Mouse (Mus musculus) small intestine, adult 2 months (tissue): Measurements from ENCODE around the gene Cpm. TPM values are rescaled to one million over a fixed set of nuclear protein-coding genes. Genes with fewer than 3 reads are reported as not detected.

ENCODE experiments used
- H3K27ac ChIP-seq: fragments of 200-500 bp; 2 replicates; pipeline ENCODE4 v1.5.1; 2012; ENCODE audit warnings: low read depth, low read length, control low read depth, inconsistent platforms; ENCODE audit not compliant: insufficient read depth
- H3K27me3 ChIP-seq: fragments of 200-500 bp; 2 replicates; pipeline ENCODE4 v1.6.1; 2012; ENCODE audit warnings: mild to moderate bottlenecking, moderate library complexity, low read length, inconsistent platforms; ENCODE audit not compliant: control insufficient read depth, insufficient read depth
- H3K36me3 ChIP-seq: fragments of 200-500 bp; 2 replicates; pipeline ENCODE4 v1.6.1; 2012; ENCODE audit warnings: mild to moderate bottlenecking, low read length, control low read depth, inconsistent platforms; ENCODE audit not compliant: control insufficient read depth, insufficient read depth
- H3K4me1 ChIP-seq: fragments of 200-500 bp; 2 replicates; pipeline ENCODE4 v1.6.1; 2012; ENCODE audit warnings: low read length, inconsistent platforms, mixed read lengths; ENCODE audit not compliant: control insufficient read depth, insufficient read depth, insufficient read length
- H3K4me3 ChIP-seq: fragments of 200-500 bp; 2 replicates; pipeline ENCODE4 v1.5.1; 2012; ENCODE audit warnings: low read depth, mild to moderate bottlenecking, control low read depth, inconsistent platforms, low read length, moderate library complexity
- CTCF ChIP-seq: fragments of 200-500 bp; IDR thresholded peaks from 2 replicates; pipeline ENCODE4 v1.5.1; 2012; ENCODE audit warnings: low read depth, mild to moderate bottlenecking, control low read depth, inconsistent platforms, low read length, moderate library complexity, mixed read lengths; ENCODE audit not compliant: insufficient replicate concordance, insufficient read length; ENCODE audit errors: extremely low read depth
- POLR2A ChIP-seq: fragments of 200-500 bp; IDR thresholded peaks from 2 replicates; pipeline ENCODE4 v1.6.1; 2012; ENCODE audit warnings: low read depth, mild to moderate bottlenecking, control low read depth, inconsistent platforms, low read length, moderate library complexity
- WGBS: fragments of 180-500 bp; shearing (Covaris S2); methylation state at CpG from one replicate; pipeline ENCODE4 v1.1.7; 2018; 5-methylcytosine and 5-hydroxymethylcytosine counted together
- polyA plus RNA-seq: library from polyadenylated mRNA; depleted of rRNA; stranded (reverse); fragments of >200 nt; gene quantifications from 2 replicates; pipeline ENCODE4 v1.2.3, GENCODE M21; 2012

The Cpm gene
- polyA plus RNA-seq, 1 experiment: 13.8 TPM

GRCm38 (mm10) chr10:117633564-117634208 is 4.4 kb downstream of the Cpm start:
- Histone ChIP-seq H3K4me3 (no peak overlapping the region), H3K4me1 (peaks cover 3% of the 10 kb centered on the region; the same call in 1 of the 2 replicates), H3K36me3 (no peaks in the 10 kb centered on the region), H3K27ac (no peak overlapping the region), H3K27me3 (no peaks in the 10 kb centered on the region)
- TF ChIP-seq POLR2A: no peak
- no peak for TF ChIP-seq CTCF
- 93% methylated on average over 5 of the region's 5 CpGs for WGBS

GRCm38 (mm10) chr10:117634323-117635030 is 5.2 kb downstream of the Cpm start:
- Histone ChIP-seq H3K4me1 (no peaks in the 10 kb centered on the region), H3K27ac (no peak overlapping the region), H3K36me3 (no peaks in the 10 kb centered on the region), H3K4me3 (no peak overlapping the region), H3K27me3 (no peaks in the 10 kb centered on the region)
- 90% methylated on average over 10 of the region's 10 CpGs for WGBS
- TF ChIP-seq CTCF (no peak), POLR2A (no peak)

GRCm38 (mm10) chr10:117635078-117635771 is 5.9 kb downstream of the Cpm start:
- TF ChIP-seq POLR2A (no peak), CTCF (no peak)

GRCm38 (mm10) chr10:117635823-117636589 is 6.7 kb downstream of the Cpm start:
- Histone ChIP-seq H3K27ac (no peak overlapping the region), H3K27me3 (no peaks in the 10 kb centered on the region), H3K36me3 (no peaks in the 10 kb centered on the region), H3K4me3 (no peak overlapping the region), H3K4me1 (peaks cover 5% of the 10 kb centered on the region)
- TF ChIP-seq CTCF (no peak), POLR2A (no peak)
- WGBS: 89% methylated on average over 3 of the region's 3 CpGs

More at GRCm38 (mm10) chr10:117635078-117635771, 5.9 kb downstream of the Cpm start:
- Histone ChIP-seq H3K36me3 (no peaks in the 10 kb centered on the region), H3K27ac (no peak overlapping the region), H3K4me3 (no peak overlapping the region), H3K4me1 (peaks cover 3% of the 10 kb centered on the region), H3K27me3 (no peaks in the 10 kb centered on the region)
- 92% methylated on average over 8 of the region's 8 CpGs for WGBS

- Histone ChIP-seq H3K36me3 (no peaks in the 10 kb centered on the region), H3K4me1 (peaks cover 5% of the 10 kb centered on the region), H3K4me3 (no peak overlapping the region), H3K27me3 (no peaks in the 10 kb centered on the region), H3K27ac (no peak overlapping the region)
- TF ChIP-seq POLR2A (no peak), CTCF (peak; percentile 12; the same call in 1 of the 2 replicates)
- WGBS: 81% methylated on average over 9 of the region's 9 CpGs
Observed at GRCm38 (mm10) chr10:117637062-117637744, 7.9 kb downstream of the Cpm start.

- H3K4me3 ChIP-seq: no peak overlapping the region
- peaks cover 5% of the 10 kb centered on the region for H3K4me1 ChIP-seq
- H3K27ac ChIP-seq: no peak overlapping the region
- no peak for TF ChIP-seq CTCF
- TF ChIP-seq POLR2A: no peak
- H3K36me3 ChIP-seq: no peaks in the 10 kb centered on the region
- 87% methylated on average over 9 of the region's 9 CpGs for WGBS
- H3K27me3 ChIP-seq: no peaks in the 10 kb centered on the region
Observed at GRCm38 (mm10) chr10:117637745-117638577, 8.7 kb downstream of the Cpm start.
